Mouse (Mus musculus) urinary bladder, postnatal 10 days (tissue): Measurements from ENCODE around the gene AC124108.1.

Experiments used
- DNase-seq: peaks from one replicate; pipeline ENCODE4 v3.0.0; 2022; ENCODE audit warnings: low spot score

Gene AC124108.1

DNA sequence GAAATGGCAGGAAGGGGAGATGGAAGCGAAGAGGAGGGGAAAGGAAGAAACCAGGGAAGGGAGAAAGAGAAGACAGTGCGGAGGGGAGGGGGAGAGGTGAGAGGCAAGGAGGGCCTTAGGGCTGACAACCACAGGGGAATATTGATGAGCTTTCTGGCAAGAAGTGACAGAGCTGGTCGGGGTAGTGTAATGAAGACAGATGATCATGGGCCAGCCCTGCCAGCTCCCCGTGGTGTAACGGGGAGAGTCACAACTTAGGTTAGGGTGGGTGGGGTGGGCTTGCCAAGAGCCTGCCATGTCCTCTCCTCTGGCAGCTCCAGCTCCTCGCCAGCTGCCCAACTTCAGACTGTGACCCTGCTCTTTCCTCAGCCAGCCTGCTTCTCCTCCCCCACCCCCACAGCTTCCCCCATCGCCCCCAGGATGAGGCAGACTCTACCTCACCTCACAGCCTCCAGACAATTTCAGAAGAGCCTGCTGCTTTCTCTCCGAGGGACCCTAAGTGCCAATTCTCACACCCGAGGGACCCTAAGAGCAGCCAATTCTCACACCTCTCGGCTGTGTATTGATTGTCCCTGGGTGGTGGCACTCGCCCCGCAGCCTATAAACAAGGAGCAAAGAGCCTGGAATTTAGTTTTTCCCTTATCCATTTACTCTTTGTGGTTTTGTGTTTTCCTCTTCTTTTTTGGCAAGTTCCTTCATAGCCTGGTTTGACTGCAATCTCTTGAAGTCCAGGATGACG lies 26.3 kb upstream of the AC124108.1 start:
- DNase-seq, result no peak

DNA sequence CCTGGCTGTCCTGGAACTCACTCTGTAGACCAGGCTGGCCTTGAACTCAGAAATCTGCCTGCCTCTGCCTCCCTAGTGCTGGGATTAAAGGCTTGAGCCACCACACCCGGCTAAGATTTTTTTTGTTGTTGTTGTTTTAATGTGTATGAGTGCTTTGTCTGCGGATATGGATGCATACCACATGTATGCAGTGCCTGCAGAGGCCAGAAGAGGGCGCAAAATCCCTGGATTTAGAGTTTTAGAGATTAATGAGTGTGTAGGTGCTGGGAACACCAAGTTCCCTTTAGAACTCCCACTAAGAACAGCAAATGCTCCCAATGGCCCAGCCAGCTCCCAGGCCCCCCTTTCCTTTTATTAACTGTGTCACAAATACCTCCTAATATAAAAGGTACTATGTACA lies 25.4 kb upstream of the AC124108.1 start:
- no peak for DNase-seq

GRCm38 (mm10) chr1:132168115-132168767 lies 23.0 kb upstream of the AC124108.1 start:
- no peak for DNase-seq

DNA sequence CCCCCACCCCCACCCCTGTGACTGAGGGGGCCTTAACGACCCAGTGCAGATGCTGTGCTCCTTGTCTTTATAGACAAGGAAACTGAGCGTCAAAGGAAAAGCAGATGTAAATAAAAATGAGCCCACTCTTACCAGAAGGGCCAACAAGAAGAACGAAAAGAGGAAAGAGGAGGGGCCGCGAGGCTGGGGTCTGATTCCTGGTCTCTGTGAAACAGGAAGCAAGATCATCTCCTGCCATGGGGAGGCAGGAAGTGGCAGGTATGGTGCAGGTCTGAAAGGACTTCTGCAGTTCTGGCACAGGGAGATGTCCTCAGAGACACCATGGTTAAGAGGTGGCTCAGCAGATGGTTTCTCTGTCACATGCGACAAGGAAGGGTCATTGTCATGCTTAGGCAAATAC lies 20.6 kb upstream of the AC124108.1 start:
- no peak for DNase-seq

- DNase-seq, result no peak
These were observed 19.6 kb upstream of the AC124108.1 start for GRCm38 (mm10) chr1:132171619-132172018.

DNA sequence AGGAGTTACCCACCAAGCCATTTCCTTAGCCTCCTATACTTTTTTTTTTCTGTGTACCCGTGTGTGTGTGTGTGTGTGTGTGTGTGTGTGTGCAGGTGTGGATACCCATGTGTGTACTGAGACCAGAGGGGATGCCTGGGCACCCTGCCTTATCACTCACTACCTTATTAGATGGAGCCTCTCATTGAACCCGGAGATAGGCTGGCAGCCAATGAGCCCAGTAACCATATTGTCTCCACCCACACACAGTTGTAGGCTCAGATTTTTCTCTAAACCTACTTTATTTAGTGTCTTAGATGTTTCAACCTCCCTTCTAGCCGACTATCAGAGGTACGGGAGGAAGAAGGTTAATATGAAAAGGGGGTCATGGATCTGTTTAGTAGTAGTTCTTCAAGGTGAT lies 5.0 kb upstream of the AC124108.1 start:
- DNase-seq, result no peak

DNA sequence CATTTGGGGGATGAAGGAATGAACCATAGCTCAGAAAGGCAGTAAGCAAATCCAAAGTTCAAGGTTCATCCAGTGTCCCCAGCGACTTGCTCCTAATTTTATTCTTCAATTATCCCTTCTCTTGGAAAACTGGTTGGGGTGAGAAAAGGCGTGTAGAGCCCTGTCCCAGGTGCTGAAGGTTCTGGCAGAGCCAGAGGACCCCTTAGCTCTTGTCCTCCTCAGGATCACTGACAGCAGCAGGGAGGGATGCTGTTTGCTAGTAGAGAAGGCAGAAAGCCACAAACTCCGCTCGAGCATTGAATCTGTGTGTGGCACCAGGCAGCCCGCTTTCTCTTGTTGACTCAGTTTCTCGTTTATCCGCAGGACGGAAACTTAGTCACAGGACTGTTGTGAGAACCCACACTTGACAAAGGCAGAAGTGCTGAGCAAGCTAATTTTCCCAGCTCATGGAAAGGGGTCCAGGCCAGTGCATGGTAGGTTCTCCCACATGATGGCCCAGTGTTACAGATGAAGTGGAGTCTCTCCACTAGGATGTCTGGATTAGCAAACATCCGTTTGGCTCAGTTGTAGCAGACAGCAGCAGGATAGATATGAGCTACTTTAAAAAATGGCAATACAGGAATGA lies 2.7 kb upstream of the AC124108.1 start:
- DNase-seq, result no peak

DNA sequence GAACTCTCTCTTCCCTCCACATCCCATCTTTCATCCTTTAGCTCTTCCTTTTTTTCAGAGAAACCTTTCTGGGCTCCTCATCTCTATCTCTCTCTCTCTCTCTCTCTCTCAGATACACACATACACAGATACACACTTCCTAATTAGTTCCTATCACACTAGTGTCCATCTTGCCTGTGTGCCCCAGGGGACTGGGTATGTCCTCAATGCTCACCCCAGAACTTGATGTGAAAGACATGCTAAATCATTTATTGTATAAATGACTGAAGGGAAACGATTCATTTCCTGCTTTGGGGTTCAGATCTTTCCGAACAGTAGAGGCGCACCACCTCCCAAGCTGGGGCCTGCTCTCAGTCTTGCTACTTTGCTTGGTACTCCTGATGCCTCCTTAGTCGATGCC lies 2.0 kb upstream of the AC124108.1 start:
- no peak for DNase-seq

GRCm38 (mm10) chr1:132190040-132190513 lies 1.2 kb upstream of the AC124108.1 start:
- DNase-seq, result no peak

- DNase-seq, result no peak
These were observed 600 bp upstream of the AC124108.1 start for GRCm38 (mm10) chr1:132190621-132191092.

GRCm38 (mm10) chr1:132191786-132192680 lies 776 bp downstream of the AC124108.1 start:
- DNase-seq, result no peak

DNA sequence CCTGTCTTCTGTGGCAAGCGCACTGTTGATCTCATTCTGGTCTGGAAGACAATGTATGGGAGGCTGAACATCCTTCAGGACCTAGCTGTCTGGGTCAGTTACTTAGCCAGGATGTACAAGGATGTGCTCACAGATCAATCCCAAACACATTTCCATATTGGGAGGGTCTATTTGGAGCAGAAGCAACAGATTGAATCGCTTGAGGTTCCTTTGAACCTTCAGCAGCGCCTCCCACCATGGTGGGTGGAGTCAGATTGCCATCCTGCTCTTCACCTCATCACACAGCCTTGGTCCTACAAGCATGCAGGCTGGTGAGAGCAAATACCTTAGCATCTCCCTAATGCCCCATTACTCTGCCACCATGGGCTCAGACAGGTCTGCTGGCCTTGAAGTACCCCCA lies 2.5 kb downstream of the AC124108.1 start:
- no peak for DNase-seq

DNA sequence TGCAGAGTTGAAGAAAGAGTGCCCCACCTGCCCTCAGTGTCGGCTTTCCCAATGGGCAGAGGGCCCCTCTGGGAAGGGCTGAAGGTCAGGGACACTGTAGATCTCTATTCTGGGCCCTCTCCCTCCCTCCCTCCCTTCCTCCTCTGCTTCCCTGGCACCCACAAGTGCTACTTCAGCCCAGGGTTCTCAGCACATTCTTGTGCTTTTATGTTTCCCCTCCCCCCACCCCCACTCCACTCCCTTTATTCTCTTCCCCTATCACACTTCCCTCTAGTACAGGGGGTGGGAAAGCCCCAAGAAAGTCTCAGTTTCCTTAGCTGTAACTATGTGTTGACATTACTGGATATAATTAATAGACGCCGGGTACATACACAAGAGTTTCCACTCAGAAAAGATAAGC lies 3.4 kb downstream of the AC124108.1 start:
- no peak for DNase-seq

- no peak for DNase-seq
These were observed 3.8 kb downstream of the AC124108.1 start for GRCm38 (mm10) chr1:132195100-132195499.

DNA sequence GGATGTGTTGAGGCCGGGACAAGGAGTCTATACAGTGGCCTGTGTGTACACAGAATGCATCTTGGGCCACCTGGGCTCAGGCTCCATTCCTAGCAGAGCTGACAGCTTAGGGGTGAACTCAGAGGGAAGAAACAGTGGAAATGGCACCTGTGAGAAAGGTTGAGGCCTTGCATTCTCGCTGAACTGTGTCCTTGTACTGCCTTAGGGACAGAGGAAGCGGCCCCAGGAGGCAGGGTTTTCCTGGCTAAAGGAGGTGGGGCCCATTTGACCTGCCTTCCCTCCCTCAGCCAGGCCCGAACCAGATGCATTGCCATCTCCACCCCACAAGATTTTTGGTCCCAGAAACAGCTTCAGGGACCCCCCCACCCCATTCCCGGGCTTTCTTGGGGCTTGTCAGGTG lies 4.4 kb downstream of the AC124108.1 start:
- no peak for DNase-seq

DNA sequence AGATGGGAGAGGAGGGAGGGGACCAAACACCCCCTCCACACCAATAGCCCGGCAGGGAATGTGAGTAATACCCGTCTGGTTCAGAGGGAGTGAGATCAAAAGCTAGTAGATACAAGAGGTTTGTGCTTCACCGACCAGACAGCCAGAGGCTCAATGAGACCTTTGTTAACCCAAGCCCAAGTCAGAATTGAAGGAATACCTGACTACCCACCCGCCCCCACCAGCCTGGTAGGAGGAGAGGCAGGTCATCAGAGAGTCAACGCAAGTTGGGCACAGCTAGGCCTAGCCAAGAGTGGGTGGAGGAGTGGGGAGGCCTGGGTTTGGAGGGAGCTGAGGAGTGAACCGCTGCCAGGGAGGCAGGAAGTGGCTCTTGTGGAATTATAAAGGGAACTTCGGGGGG lies 5.1 kb downstream of the AC124108.1 start:
- DNase-seq, result no peak

GRCm38 (mm10) chr1:132197666-132198065 lies 6.4 kb downstream of the AC124108.1 start:
- no peak for DNase-seq

GRCm38 (mm10) chr1:132198401-132199071 lies 7.3 kb downstream of the AC124108.1 start:
- DNase-seq, result no peak

DNA sequence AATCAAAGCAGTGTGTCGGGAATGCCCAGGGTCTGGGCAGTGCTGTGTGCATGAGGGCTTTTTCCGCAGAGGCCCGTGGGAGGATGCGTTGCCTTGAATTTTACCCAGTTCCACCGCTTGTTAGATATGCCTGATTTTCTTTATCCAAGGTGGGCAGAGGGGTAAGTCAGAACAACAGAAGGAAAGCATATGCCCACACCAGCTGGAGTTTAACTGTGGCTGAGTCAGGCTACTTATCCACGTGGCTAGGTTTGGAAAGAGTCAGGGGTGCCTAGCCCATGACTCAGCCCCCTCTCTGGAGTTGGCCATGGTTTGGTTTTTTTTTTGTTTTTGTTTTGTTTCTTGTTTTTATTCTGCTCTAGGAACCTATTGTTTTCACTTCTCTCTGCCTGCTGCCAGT lies 8.0 kb downstream of the AC124108.1 start:
- no peak for DNase-seq

GRCm38 (mm10) chr1:132199934-132200333 lies 8.7 kb downstream of the AC124108.1 start:
- DNase-seq, result no peak
